8 mouse cellular contexts compared by ENCODE assay signal in the genomic region with DNA sequence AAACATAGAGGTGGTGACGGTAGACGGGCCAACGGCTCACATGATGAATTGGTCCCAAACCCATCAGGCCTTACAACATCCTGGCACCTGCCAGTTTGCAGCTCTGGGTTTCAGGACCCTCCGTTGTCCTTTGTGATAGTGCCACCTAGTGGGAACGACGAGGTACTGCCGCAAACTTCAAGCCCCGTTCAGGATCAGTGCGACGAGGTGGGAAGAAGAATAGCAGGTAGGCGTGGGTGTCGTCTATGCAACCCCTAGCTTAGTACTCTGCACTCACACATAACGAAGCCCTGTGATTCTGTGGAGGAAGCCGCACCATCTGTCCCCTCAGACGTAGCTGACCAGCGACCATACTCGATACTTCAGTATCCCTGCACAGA. TPM values are rescaled to one million over a fixed set of nuclear protein-coding genes. Genes with fewer than 3 reads are reported as not detected.
DNase-seq lines count a peak whose midpoint lies in the region; ATAC-seq and TF ChIP-seq lines count a peak whose summit lies in the region.

No protein-coding gene starts in this region.

- TF ChIP-seq CTCF in CH12.LX (conservative IDR thresholded peaks at IDR 0.05 in 1 of 2, IDR thresholded peaks at IDR 0.05 in 1 of 2; ENCODE audit: low read depth in 2 of 2, low read length in 2 of 2): peak; percentile 89 to 97

- DNase-seq in CH12.LX (ENCODE audit: extremely low read depth): peak; percentile 94
- peak; percentile 81 for DNase-seq in c-Kit-positive CD71-positive TER-119-negative erythroid progenitor cells, embryonic 14.5 days (ENCODE audit: low read depth)
- peak; percentile 91 for DNase-seq in forebrain, embryonic 11.5 days (ENCODE audit: low spot score)
- DNase-seq in kidney, postnatal 14 days: peak; percentile 87
- peak; percentile 73 for DNase-seq in liver, embryonic 13.5 days
- DNase-seq in natural killer cell, adult 2 months (ENCODE audit: low spot score in 2 of 2): peak; percentile 83 to 89

- no peaks in the 10 kb centered on the region for H3K9me3 ChIP-seq in CH12.LX (replicated peaks; ENCODE audit: low read length)
- no peaks in the 10 kb centered on the region for H3K9me3 ChIP-seq in forebrain, embryonic 11.5 days (ENCODE audit: control insufficient read depth, low read length)
- H3K9me3 ChIP-seq in heart, embryonic 15.5 days (replicated peaks): no peaks in the 10 kb centered on the region
- H3K9me3 ChIP-seq in liver, embryonic 13.5 days (replicated peaks): no peaks in the 10 kb centered on the region
- H3K9me3 ChIP-seq in stomach, embryonic 14.5 days (ENCODE audit: control insufficient read depth, low read depth, low read length): no peaks in the 10 kb centered on the region

- H3K4me3 ChIP-seq in CH12.LX (replicated peaks in 1 of 3; ENCODE audit: low read depth in 2 of 3, low read length in 2 of 3, poor library complexity in 1 of 3): peak overlapping the region; percentile 58 to 90 (median 65)
- H3K4me3 ChIP-seq in forebrain, embryonic 11.5 days (ENCODE audit: low read depth, low read length): peak overlapping the region; percentile 99
- peak overlapping the region; percentile 99 for H3K4me3 ChIP-seq in heart, embryonic 15.5 days
- H3K4me3 ChIP-seq in liver, embryonic 13.5 days (replicated peaks): peak overlapping the region; percentile 98
- H3K4me3 ChIP-seq in stomach, embryonic 14.5 days (ENCODE audit: low read depth, low read length): peak overlapping the region; percentile 97

- no peak for TF ChIP-seq EP300 in CH12.LX (IDR thresholded peaks at IDR 0.05; ENCODE audit: low read length)

- peak overlapping the region; percentile 81 for H3K27ac ChIP-seq in CH12.LX (ENCODE audit: insufficient read depth, low read depth)
- H3K27ac ChIP-seq in forebrain, embryonic 11.5 days (ENCODE audit: low read depth, low read length): peak overlapping the region; percentile 88
- H3K27ac ChIP-seq in heart, embryonic 15.5 days: peak overlapping the region; percentile 98
- peak overlapping the region; percentile 87 for H3K27ac ChIP-seq in liver, embryonic 13.5 days
- H3K27ac ChIP-seq in stomach, embryonic 14.5 days (ENCODE audit: low read length): peak overlapping the region; percentile 96

- peak overlapping the region; percentile 48 for H3K9ac ChIP-seq in CH12.LX (ENCODE audit: insufficient read depth, low read depth)
- peak overlapping the region; percentile 98 for H3K9ac ChIP-seq in forebrain, embryonic 11.5 days (ENCODE audit: low read length)
- H3K9ac ChIP-seq in heart, embryonic 15.5 days: peak overlapping the region; percentile 99
- peak overlapping the region; percentile 98 for H3K9ac ChIP-seq in liver, embryonic 13.5 days
- H3K9ac ChIP-seq in stomach, embryonic 14.5 days (replicated peaks; ENCODE audit: low read depth, low read length): peak overlapping the region; percentile 99; the same call in 1 of the 2 replicates

- H3K36me3 ChIP-seq in CH12.LX (replicated peaks in 1 of 2; ENCODE audit: control insufficient read depth in 1 of 2, insufficient read depth in 1 of 2, low read length in 1 of 2): peaks cover 15 to 51% of the 10 kb centered on the region in 2 experiments
- H3K36me3 ChIP-seq in forebrain, embryonic 11.5 days (ENCODE audit: control insufficient read depth, insufficient read depth, low read length): no peaks in the 10 kb centered on the region
- peaks cover 17% of the 10 kb centered on the region for H3K36me3 ChIP-seq in heart, embryonic 15.5 days
- peaks cover 19% of the 10 kb centered on the region for H3K36me3 ChIP-seq in liver, embryonic 13.5 days
- peaks cover 19% of the 10 kb centered on the region; the same call in 1 of the 2 replicates for H3K36me3 ChIP-seq in stomach, embryonic 14.5 days (ENCODE audit: control insufficient read depth, insufficient read depth, low read length)

- no peaks in the 10 kb centered on the region for H3K27me3 ChIP-seq in CH12.LX (replicated peaks)
- no peaks in the 10 kb centered on the region for H3K27me3 ChIP-seq in forebrain, embryonic 11.5 days (ENCODE audit: control insufficient read depth, insufficient read depth, low read length)
- H3K27me3 ChIP-seq in heart, embryonic 15.5 days: no peaks in the 10 kb centered on the region
- no peaks in the 10 kb centered on the region for H3K27me3 ChIP-seq in liver, embryonic 13.5 days
- H3K27me3 ChIP-seq in stomach, embryonic 14.5 days (ENCODE audit: control insufficient read depth, insufficient read depth, low read length): no peaks in the 10 kb centered on the region

- peaks cover 15 to 49% of the 10 kb centered on the region in 2 experiments; a peak in 3 of 4 replicates for H3K4me1 ChIP-seq in CH12.LX (ENCODE audit: control insufficient read depth in 1 of 2, insufficient read depth in 2 of 2)
- H3K4me1 ChIP-seq in forebrain, embryonic 11.5 days (replicated peaks; ENCODE audit: control insufficient read depth, insufficient read depth, low read length): peaks cover 11% of the 10 kb centered on the region
- H3K4me1 ChIP-seq in heart, embryonic 15.5 days (replicated peaks): peaks cover 31% of the 10 kb centered on the region
- H3K4me1 ChIP-seq in liver, embryonic 13.5 days (replicated peaks): peaks cover 53% of the 10 kb centered on the region
- H3K4me1 ChIP-seq in stomach, embryonic 14.5 days (ENCODE audit: control insufficient read depth, insufficient read depth, low read length): peaks cover 20% of the 10 kb centered on the region

- TF ChIP-seq RAD21 in CH12.LX (IDR thresholded peaks at IDR 0.05; ENCODE audit: low read depth, low read length): no peak; the same call in none of the 2 replicates

- dilution Hi-C loops in CH12.LX (cut with MboI; ENCODE audit: extremely low pct_ligation_motif_present, extremely low pct_unique_long_range_greater_than_20kb, low sequenced_read_pairs): no loop called here

- H3K4me2 ChIP-seq in CH12.LX (ENCODE audit: insufficient read depth, low read depth, poor library complexity, severe bottlenecking): peak overlapping the region; percentile 75
- H3K4me2 ChIP-seq in forebrain, embryonic 11.5 days (ENCODE audit: low read depth, low read length, severe bottlenecking): peak overlapping the region; percentile 83
- peak overlapping the region; percentile 87 for H3K4me2 ChIP-seq in heart, embryonic 15.5 days
- peak overlapping the region; percentile 83 for H3K4me2 ChIP-seq in liver, embryonic 13.5 days
- peak overlapping the region; percentile 76 for H3K4me2 ChIP-seq in stomach, embryonic 14.5 days (replicated peaks; ENCODE audit: low read depth, low read length)

- 2% methylated on average over 17 of the region's 17 CpGs for WGBS in forebrain, embryonic 11.5 days
- WGBS in heart, embryonic 15.5 days: under 1% methylated on average over 17 of the region's 17 CpGs
- 1% methylated on average over 17 of the region's 17 CpGs for WGBS in liver, embryonic 13.5 days (ENCODE audit: insufficient replicate concordance)
- WGBS in stomach, embryonic 14.5 days: 1% methylated on average over 17 of the region's 17 CpGs

- in situ Hi-C loops in CH12.LX (cut with MboI; ENCODE audit: low pct_ligation_motif_present, low pct_unique_long_range_greater_than_20kb, low sequenced_read_pairs): loop anchor here (25.0 kb wide), 1 partner anchor 435 kb away; the partner anchor contains the start of genes Adam15 and Efna4

- no peak for TF ChIP-seq POLR2A in CH12.LX (IDR thresholded peaks at IDR 0.05; ENCODE audit: low read depth, low read length)

- peaks cover 27% of the 10 kb centered on the region for H3K79me2 ChIP-seq in CH12.LX (replicated peaks; ENCODE audit: control insufficient read depth, extremely low read depth, insufficient read depth, poor library complexity, severe bottlenecking)

- ATAC-seq in forebrain, embryonic 11.5 days (replicated peaks; ENCODE audit: low FRiP score): peak; percentile 71
- peak; percentile 47 for ATAC-seq in heart, embryonic 15.5 days (replicated peaks; ENCODE audit: insufficient number of reproducible peaks, insufficient read depth, low FRiP score, low read depth)
- peak; percentile 65 for ATAC-seq in liver, embryonic 13.5 days (ENCODE audit: low read depth)
- peak; percentile 66 for ATAC-seq in stomach, embryonic 14.5 days (ENCODE audit: insufficient number of reproducible peaks, insufficient read depth, low FRiP score, low read depth)

RNA-seq across cellular contexts. Expression of gene Ube2q1, which starts 0.8 kb away (rescaled TPM):
- total RNA-seq in CH12.LX (2012; rRNA removed) (35.4 and 44.5 TPM in 2 replicates), CH12.LX (2014; rRNA removed) (59.4 and 61.7 TPM in 2 replicates)
- 88.8 and 99.1 TPM in 2 replicates for polyA plus RNA-seq in CH12.LX (2012; ENCODE audit: insufficient read length, low read depth)
- 20.7 and 25.4 TPM in 2 replicates for polyA plus RNA-seq in forebrain, embryonic 11.5 days (2014; fragmentation: Nextera tagmentation; extraction: Ambion mirVana)
- polyA plus RNA-seq in heart, embryonic 15.5 days (2015; fragmentation: Nextera tagmentation; extraction: Ambion mirVana): 6.8 and 8.4 TPM in 2 replicates
- 3.4 and 3.5 TPM in 2 replicates for polyA plus RNA-seq in liver, embryonic 13.5 days (2015; fragmentation: Nextera tagmentation; extraction: Ambion mirVana)
- polyA plus RNA-seq in stomach, embryonic 14.5 days (2014; fragmentation: Nextera tagmentation; extraction: Ambion mirVana): 21.8 and 22.0 TPM in 2 replicates

RNA-seq across cellular contexts. Expression of gene Chrnb2, which starts 8.1 kb away (rescaled TPM):
- total RNA-seq in CH12.LX (2012; rRNA removed): 0.59 and 0.63 TPM in 2 replicates
- total RNA-seq in CH12.LX (2014; rRNA removed): 0.19 and 0.39 TPM in 2 replicates
- polyA plus RNA-seq in CH12.LX (2012; ENCODE audit: insufficient read length, low read depth): 1.3 TPM in 2 replicates
- 10.2 and 10.3 TPM in 2 replicates for polyA plus RNA-seq in forebrain, embryonic 11.5 days (2014; fragmentation: Nextera tagmentation; extraction: Ambion mirVana)
- polyA plus RNA-seq in heart, embryonic 15.5 days (2015; fragmentation: Nextera tagmentation; extraction: Ambion mirVana): 0.18 and 0.47 TPM in 2 replicates
- polyA plus RNA-seq in liver, embryonic 13.5 days (2015; fragmentation: Nextera tagmentation; extraction: Ambion mirVana): 0.16 and 0.20 TPM in 2 replicates
- 1.9 and 2.5 TPM in 2 replicates for polyA plus RNA-seq in stomach, embryonic 14.5 days (2014; fragmentation: Nextera tagmentation; extraction: Ambion mirVana)

RNA-seq across cellular contexts. Expression of gene Adar, which starts 57.8 kb away (rescaled TPM):
- total RNA-seq in CH12.LX (2012; rRNA removed) (20.4 and 22.7 TPM in 2 replicates), CH12.LX (2014; rRNA removed) (11.5 and 12.5 TPM in 2 replicates)
- 32.4 and 33.1 TPM in 2 replicates for polyA plus RNA-seq in CH12.LX (2012; ENCODE audit: insufficient read length, low read depth)
- polyA plus RNA-seq in forebrain, embryonic 11.5 days (2014; fragmentation: Nextera tagmentation; extraction: Ambion mirVana): 22.4 and 23.2 TPM in 2 replicates
- 6.1 and 9.3 TPM in 2 replicates for polyA plus RNA-seq in heart, embryonic 15.5 days (2015; fragmentation: Nextera tagmentation; extraction: Ambion mirVana)
- 6.4 and 7.4 TPM in 2 replicates for polyA plus RNA-seq in liver, embryonic 13.5 days (2015; fragmentation: Nextera tagmentation; extraction: Ambion mirVana)
- polyA plus RNA-seq in stomach, embryonic 14.5 days (2014; fragmentation: Nextera tagmentation; extraction: Ambion mirVana): 15.3 and 16.6 TPM in 2 replicates

RNA-seq across cellular contexts. Expression of gene She, which starts 58.6 kb away (rescaled TPM):
- total RNA-seq in CH12.LX (2012; rRNA removed) (not detected in 2 replicates), CH12.LX (2014; rRNA removed) (not detected in 2 replicates)
- not detected in 2 replicates for polyA plus RNA-seq in CH12.LX (2012; ENCODE audit: insufficient read length, low read depth)
- polyA plus RNA-seq in forebrain, embryonic 11.5 days (2014; fragmentation: Nextera tagmentation; extraction: Ambion mirVana): 2.0 and 2.4 TPM in 2 replicates
- polyA plus RNA-seq in heart, embryonic 15.5 days (2015; fragmentation: Nextera tagmentation; extraction: Ambion mirVana): 6.0 and 6.4 TPM in 2 replicates
- polyA plus RNA-seq in liver, embryonic 13.5 days (2015; fragmentation: Nextera tagmentation; extraction: Ambion mirVana): 1.0 and 1.1 TPM in 2 replicates
- 4.0 and 5.7 TPM in 2 replicates for polyA plus RNA-seq in stomach, embryonic 14.5 days (2014; fragmentation: Nextera tagmentation; extraction: Ambion mirVana)

Comparison
In these comparisons a context has a peak if more than half of its experiments do, and no peak if none do; other contexts are left out.
1. Peak in every context shown above with its lines: DNase-seq, ATAC-seq, H3K4me3 ChIP-seq and H3K27ac ChIP-seq.
2. H3K9ac ChIP-seq: peak in every context shown above with its lines; median percentile 99 in heart, embryonic 15.5 days; 99 in stomach, embryonic 14.5 days; 98 in forebrain, embryonic 11.5 days; 98 in liver, embryonic 13.5 days; 48 in CH12.LX.